ENCODE assay signal across 16 mouse cellular contexts in the genomic region with DNA sequence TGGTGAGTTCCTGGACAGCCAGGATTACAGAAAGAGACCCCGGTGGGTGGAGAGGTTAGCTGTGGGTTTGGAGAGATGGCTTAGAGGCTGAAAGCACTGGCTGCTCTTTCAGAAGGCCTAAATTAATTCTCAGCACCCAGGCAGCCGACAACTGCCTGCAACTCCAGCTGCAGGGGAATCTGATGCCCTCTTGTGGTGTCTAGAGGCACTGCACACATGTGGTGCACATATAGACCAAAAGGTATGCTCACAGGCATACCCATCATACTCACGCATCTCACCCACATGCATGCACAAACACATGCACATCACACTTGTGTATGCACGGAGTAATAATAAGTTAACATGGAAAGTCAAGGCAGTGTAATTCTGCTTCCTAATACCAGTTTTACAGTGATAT. TPM values are rescaled to one million over a fixed set of nuclear protein-coding genes. Genes with fewer than 3 reads are reported as not detected.
DNase-seq lines count a peak whose midpoint lies in the region; ATAC-seq and TF ChIP-seq lines count a peak whose summit lies in the region.
"Had no signal": no experiment of that assay in that cellular context is flagged by ENCODE, and none has a peak within 500 bp of the region (broad histone marks: within the 10 kb centered on the region; RNA-seq: fewer than 3 reads in every experiment).

No protein-coding gene starts in this region.

- H3K4me3 ChIP-seq in heart, adult 2 months: no peak overlapping the region
- H3K4me3 ChIP-seq in liver, postnatal 0 days (ENCODE audit: low read depth, low read length): no peak overlapping the region
- H3K4me3 ChIP-seq in liver, embryonic 12.5 days: no peak overlapping the region
- no peak overlapping the region for H3K4me3 ChIP-seq in CH12.LX (replicated peaks in 1 of 3; ENCODE audit: low read depth in 2 of 3, low read length in 2 of 3, poor library complexity in 1 of 3)
- H3K4me3 ChIP-seq: embryonic facial prominence, embryonic 15.5 days; heart, embryonic 15.5 days; hindbrain, embryonic 13.5 days; limb, embryonic 13.5 days; stomach, embryonic 15.5 days had no signal

- DNase-seq in heart, adult 2 months: no peak
- DNase-seq in heart, adult 9 months (ENCODE audit: low spot score in 2 of 2): no peak
- DNase-seq in liver, postnatal 0 days: no peak
- DNase-seq in CH12.LX (ENCODE audit: extremely low read depth) (no peak), ZHBTc4 (ENCODE audit: low read depth, low spot score) (peak; percentile 76)
- DNase-seq in spleen, adult 18-20 months: no peak
- DNase-seq in embryo, embryonic 10.5 days (ENCODE audit: low spot score): no peak
- DNase-seq: cerebellum, adult 8-10 months; kidney, adult 8-10 months; right cerebral cortex, postnatal 4 days had no signal

- dilution Hi-C loops in CH12.LX (cut with MboI; ENCODE audit: extremely low pct_ligation_motif_present, extremely low pct_unique_long_range_greater_than_20kb, low sequenced_read_pairs): no loop called here

- TF ChIP-seq EP300 in heart, adult 2 months (IDR thresholded peaks at IDR 0.05; ENCODE audit: insufficient read depth, low read depth, low read length): no peak
- no peak for TF ChIP-seq EP300 in liver, postnatal 0 days (IDR thresholded peaks at IDR 0.05; ENCODE audit: low read depth)
- no peak for TF ChIP-seq EP300 in CH12.LX (IDR thresholded peaks at IDR 0.05; ENCODE audit: low read length)

- no peaks in the 10 kb centered on the region for H3K4me1 ChIP-seq in heart, adult 2 months (ENCODE audit: control insufficient read depth, insufficient read depth, low read length)
- H3K4me1 ChIP-seq in liver, postnatal 0 days (ENCODE audit: insufficient read depth): no peaks in the 10 kb centered on the region
- no peaks in the 10 kb centered on the region for H3K4me1 ChIP-seq in liver, embryonic 12.5 days
- no peaks in the 10 kb centered on the region for H3K4me1 ChIP-seq in CH12.LX (ENCODE audit: control insufficient read depth in 1 of 2, insufficient read depth in 2 of 2)
- H3K4me1 ChIP-seq: embryonic facial prominence, embryonic 15.5 days; heart, embryonic 15.5 days; hindbrain, embryonic 13.5 days; limb, embryonic 13.5 days; stomach, embryonic 15.5 days had no signal

- no peak; the same call in none of the 2 replicates for TF ChIP-seq RAD21 in CH12.LX (IDR thresholded peaks at IDR 0.05; ENCODE audit: low read depth, low read length)

- no peaks in the 10 kb centered on the region for H3K36me3 ChIP-seq in heart, adult 2 months (ENCODE audit: control insufficient read depth, insufficient read depth, low read length)
- H3K36me3 ChIP-seq in liver, postnatal 0 days (replicated peaks; ENCODE audit: insufficient read depth, low read length): peaks cover 9% of the 10 kb centered on the region
- peaks cover 23% of the 10 kb centered on the region for H3K36me3 ChIP-seq in liver, embryonic 12.5 days
- H3K36me3 ChIP-seq in CH12.LX (replicated peaks in 1 of 2; ENCODE audit: control insufficient read depth in 1 of 2, insufficient read depth in 1 of 2, low read length in 1 of 2): peaks cover 14 to 25% of the 10 kb centered on the region in 2 experiments

- TF ChIP-seq POLR2A in heart, adult 2 months (IDR thresholded peaks at IDR 0.05; ENCODE audit: insufficient read depth, low read depth, low read length): no peak
- TF ChIP-seq POLR2A in CH12.LX (IDR thresholded peaks at IDR 0.05; ENCODE audit: low read depth, low read length): no peak

- no peak overlapping the region for H3K4me2 ChIP-seq in liver, postnatal 0 days (ENCODE audit: low read depth, low read length)
- no peak overlapping the region for H3K4me2 ChIP-seq in liver, embryonic 12.5 days
- H3K4me2 ChIP-seq in CH12.LX (ENCODE audit: insufficient read depth, low read depth, poor library complexity, severe bottlenecking): no peak overlapping the region
- H3K4me2 ChIP-seq: embryonic facial prominence, embryonic 15.5 days; heart, embryonic 15.5 days; hindbrain, embryonic 13.5 days; limb, embryonic 13.5 days; stomach, embryonic 15.5 days had no signal

- WGBS in heart, adult 2 months: 92% methylated on average over 4 of the region's 4 CpGs
- WGBS in liver, postnatal 0 days (ENCODE audit: insufficient replicate concordance): 87% methylated on average over 4 of the region's 4 CpGs
- WGBS in liver, embryonic 12.5 days (ENCODE audit: insufficient replicate concordance): 85% methylated on average over 4 of the region's 4 CpGs

- ATAC-seq in liver, postnatal 0 days: no peak
- no peak for ATAC-seq in liver, embryonic 12.5 days

- in situ Hi-C loops in CH12.LX (cut with MboI; ENCODE audit: low pct_ligation_motif_present, low pct_unique_long_range_greater_than_20kb, low sequenced_read_pairs): no loop called here

- 0 out of 2 replicates have a peak, but pooled peaks cover 1% of the 10 kb centered on the region for H3K27me3 ChIP-seq in heart, adult 2 months (ENCODE audit: control insufficient read depth, insufficient read depth, low read length)
- no peaks in the 10 kb centered on the region for H3K27me3 ChIP-seq in liver, postnatal 0 days (ENCODE audit: insufficient read depth, low read length)
- no peaks in the 10 kb centered on the region for H3K27me3 ChIP-seq in liver, embryonic 12.5 days (replicated peaks)
- H3K27me3 ChIP-seq in CH12.LX (replicated peaks): no peaks in the 10 kb centered on the region
- H3K27me3 ChIP-seq: embryonic facial prominence, embryonic 15.5 days; heart, embryonic 15.5 days; hindbrain, embryonic 13.5 days; limb, embryonic 13.5 days; stomach, embryonic 15.5 days had no signal

- H3K79me2 ChIP-seq in heart, adult 2 months (replicated peaks; ENCODE audit: control insufficient read depth, insufficient read depth, low read length): no peaks in the 10 kb centered on the region
- no peaks in the 10 kb centered on the region for H3K79me2 ChIP-seq in CH12.LX (replicated peaks; ENCODE audit: control insufficient read depth, extremely low read depth, insufficient read depth, poor library complexity, severe bottlenecking)

- intact Hi-C loops in heart, adult 2 months (cut with DNase I): loop anchor here (5.0 kb wide), 1 partner anchor 133 kb away; no protein-coding TSS in a partner anchor

- no peak overlapping the region for H3K9ac ChIP-seq in heart, adult 2 months (ENCODE audit: low read depth, low read length)
- no peak overlapping the region for H3K9ac ChIP-seq in liver, postnatal 0 days (replicated peaks)
- no peak overlapping the region for H3K9ac ChIP-seq in liver, embryonic 12.5 days
- H3K9ac ChIP-seq in CH12.LX (ENCODE audit: insufficient read depth, low read depth): no peak overlapping the region
- H3K9ac ChIP-seq: embryonic facial prominence, embryonic 15.5 days; heart, embryonic 15.5 days; hindbrain, embryonic 13.5 days; limb, embryonic 13.5 days; stomach, embryonic 15.5 days had no signal

- H3K9me3 ChIP-seq in liver, postnatal 0 days (ENCODE audit: low read length): peaks cover 6% of the 10 kb centered on the region
- peaks cover 26% of the 10 kb centered on the region for H3K9me3 ChIP-seq in liver, embryonic 12.5 days (replicated peaks)
- peaks cover 24% of the 10 kb centered on the region for H3K9me3 ChIP-seq in CH12.LX (replicated peaks; ENCODE audit: low read length)
- H3K9me3 ChIP-seq: embryonic facial prominence, embryonic 15.5 days; heart, embryonic 15.5 days; hindbrain, embryonic 13.5 days; stomach, embryonic 15.5 days had no signal

- peak; percentile 44 for TF ChIP-seq CTCF in heart, adult 2 months (IDR thresholded peaks at IDR 0.05)
- TF ChIP-seq CTCF in liver, postnatal 0 days (IDR thresholded peaks at IDR 0.05; ENCODE audit: low read depth): peak; percentile 40
- peak; percentile 5 to 19; a peak in 1 of 4 replicates for TF ChIP-seq CTCF in CH12.LX (conservative IDR thresholded peaks at IDR 0.05 in 1 of 2, IDR thresholded peaks at IDR 0.05 in 1 of 2; ENCODE audit: low read depth in 2 of 2, low read length in 2 of 2)

- no peak overlapping the region for H3K27ac ChIP-seq in heart, adult 2 months
- no peak overlapping the region for H3K27ac ChIP-seq in liver, postnatal 0 days (ENCODE audit: low read depth)
- no peak overlapping the region for H3K27ac ChIP-seq in liver, embryonic 12.5 days
- no peak overlapping the region for H3K27ac ChIP-seq in CH12.LX (ENCODE audit: insufficient read depth, low read depth)
- H3K27ac ChIP-seq: embryonic facial prominence, embryonic 15.5 days; heart, embryonic 15.5 days; hindbrain, embryonic 13.5 days; limb, embryonic 13.5 days; stomach, embryonic 15.5 days had no signal

TF ChIP-seq in CH12.LX, 34 proteins besides CTCF, POLR2A, EP300 and RAD21:
- no peak for TF ChIP-seq ETS1 (conservative IDR thresholded peaks at IDR 0.05; ENCODE audit: low read depth, low read length)
- no peak for TF ChIP-seq KAT2A (IDR thresholded peaks at IDR 0.05; ENCODE audit: insufficient replicate concordance, low read length)
- no peak for TF ChIP-seq NELFE (IDR thresholded peaks at IDR 0.05; ENCODE audit: low read depth, low read length)
- TF ChIP-seq SMC3 (IDR thresholded peaks at IDR 0.05; ENCODE audit: low read depth, low read length): peak; percentile 31
- no peak for TF ChIP-seq MAZ (IDR thresholded peaks at IDR 0.05; ENCODE audit: low read depth, low read length)

RNA-seq across cellular contexts. Expression of a gene that starts 38.8 kb away (rescaled TPM):
- 10 to 100 TPM; 66.6 to 74.8 TPM for total RNA-seq in heart, adult 2 months (2021)
- polyA plus RNA-seq in heart, adult 2 months (2012; rRNA removed): 24.2 and 35.7 TPM in 2 replicates
- polyA plus RNA-seq in liver, postnatal 0 days (2015; fragmentation: Nextera tagmentation; extraction: Ambion mirVana): 72.2 and 72.9 TPM in 2 replicates
- polyA plus RNA-seq in liver, embryonic 12.5 days (2016; fragmentation: Nextera tagmentation; extraction: Ambion mirVana): 116 TPM in 2 replicates
- total RNA-seq in CH12.LX (2012; rRNA removed): 293 and 334 TPM in 2 replicates
- 354 and 381 TPM in 2 replicates for total RNA-seq in CH12.LX (2014; rRNA removed)
- polyA plus RNA-seq in CH12.LX (2012; ENCODE audit: insufficient read length, low read depth): 300 and 322 TPM in 2 replicates

RNA-seq across cellular contexts. Expression of a gene that starts 39.2 kb away (rescaled TPM):
- total RNA-seq in heart, adult 2 months (2021): 10 to 100 TPM in 1 of 2 experiments, 1 to 10 TPM in 1; 9.5 to 13.6 TPM
- 13.2 and 14.5 TPM in 2 replicates for polyA plus RNA-seq in heart, adult 2 months (2012; rRNA removed)
- polyA plus RNA-seq in liver, postnatal 0 days (2015; fragmentation: Nextera tagmentation; extraction: Ambion mirVana): 5.4 and 6.9 TPM in 2 replicates
- 6.5 and 6.8 TPM in 2 replicates for polyA plus RNA-seq in liver, embryonic 12.5 days (2016; fragmentation: Nextera tagmentation; extraction: Ambion mirVana)
- 25.6 and 30.1 TPM in 2 replicates for total RNA-seq in CH12.LX (2012; rRNA removed)
- 19.4 and 20.3 TPM in 2 replicates for total RNA-seq in CH12.LX (2014; rRNA removed)
- polyA plus RNA-seq in CH12.LX (2012; ENCODE audit: insufficient read length, low read depth): 18.8 and 22.9 TPM in 2 replicates
